ENCODE assay signal across 8 mouse cellular contexts in the genomic region with DNA sequence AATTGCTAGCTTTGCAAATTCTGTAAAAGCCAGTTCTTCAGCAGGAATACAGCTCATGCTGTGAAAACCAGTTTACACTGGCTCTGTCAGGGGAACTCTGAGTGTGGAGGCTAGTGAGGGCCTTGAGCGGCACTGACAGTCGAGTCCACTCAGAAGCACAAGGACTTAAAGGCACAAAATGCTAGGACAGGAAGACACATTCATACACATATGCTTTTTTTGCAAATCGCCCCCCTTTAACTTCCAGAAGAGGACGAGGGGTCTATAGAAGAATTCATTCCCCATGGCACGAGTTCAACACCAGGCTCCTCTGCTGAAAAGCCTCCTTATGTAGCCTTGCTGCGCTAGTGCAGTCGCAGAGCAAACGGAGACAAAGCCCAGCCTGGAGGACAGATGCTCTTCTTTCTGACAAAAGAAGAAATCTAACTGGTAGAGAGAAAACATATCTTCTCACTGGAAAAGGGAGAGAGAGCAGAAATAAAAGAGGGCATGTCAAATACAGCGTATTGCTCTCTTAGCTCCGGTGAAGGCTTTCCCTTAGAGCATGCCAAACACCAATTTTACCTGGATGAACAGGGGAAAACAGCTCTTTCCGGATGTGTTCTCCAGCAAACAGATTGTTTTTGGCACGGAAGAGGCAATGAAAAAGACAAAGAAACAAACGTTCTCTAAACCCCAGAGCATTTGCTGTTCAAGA. TPM values are rescaled to one million over a fixed set of nuclear protein-coding genes. Genes with fewer than 3 reads are reported as not detected.
DNase-seq lines count a peak whose midpoint lies in the region; ATAC-seq and TF ChIP-seq lines count a peak whose summit lies in the region.

No protein-coding gene starts in this region.

- no peaks in the 10 kb centered on the region for H3K36me3 ChIP-seq in embryonic facial prominence, embryonic 10.5 days (replicated peaks)
- no peaks in the 10 kb centered on the region for H3K36me3 ChIP-seq in intestine, embryonic 14.5 days (ENCODE audit: control insufficient read depth, insufficient read depth, low read length)
- no peaks in the 10 kb centered on the region for H3K36me3 ChIP-seq in liver, embryonic 16.5 days (ENCODE audit: control insufficient read depth, insufficient read depth)

- peak overlapping the region; percentile 98 for H3K4me2 ChIP-seq in intestine, embryonic 14.5 days (ENCODE audit: low read length)
- peak overlapping the region; percentile 41 for H3K4me2 ChIP-seq in liver, embryonic 16.5 days (ENCODE audit: low read depth, low read length)

- H3K4me3 ChIP-seq in gastrocnemius, adult 2 months, result peak overlapping the region; percentile 96
- peak overlapping the region; percentile 92 for H3K4me3 ChIP-seq in embryonic facial prominence, embryonic 10.5 days
- peak overlapping the region; percentile 82 for H3K4me3 ChIP-seq in intestine, embryonic 14.5 days (ENCODE audit: low read depth, low read length)
- H3K4me3 ChIP-seq in liver, embryonic 16.5 days (ENCODE audit: low read depth, low read length), result peak overlapping the region; percentile 64

- peak overlapping the region; percentile 81 for H3K27ac ChIP-seq in gastrocnemius, adult 2 months
- peak overlapping the region; percentile 91 for H3K27ac ChIP-seq in embryonic facial prominence, embryonic 10.5 days (replicated peaks)
- H3K27ac ChIP-seq in intestine, embryonic 14.5 days (ENCODE audit: low read depth), result peak overlapping the region; percentile 87
- peak overlapping the region; percentile 57 for H3K27ac ChIP-seq in liver, embryonic 16.5 days (ENCODE audit: low read length)

- intact Hi-C loops in gastrocnemius, adult 2 months (cut with DNase I), result loop anchor here (5.0 kb wide), 1 partner anchor 72 kb away; no protein-coding TSS in a partner anchor

- ATAC-seq in intestine, embryonic 14.5 days (replicated peaks; ENCODE audit: low FRiP score, low TSS enrichment, low read depth), result no peak
- no peak for ATAC-seq in liver, embryonic 16.5 days (ENCODE audit: low read depth)

- peaks cover 23% of the 10 kb centered on the region for H3K4me1 ChIP-seq in embryonic facial prominence, embryonic 10.5 days
- 0 out of 2 replicates have a peak, but pooled peaks cover 6% of the 10 kb centered on the region for H3K4me1 ChIP-seq in intestine, embryonic 14.5 days (replicated peaks; ENCODE audit: control insufficient read depth, insufficient read depth, low read length)
- H3K4me1 ChIP-seq in liver, embryonic 16.5 days (ENCODE audit: control insufficient read depth, low read depth, low read length), result no peaks in the 10 kb centered on the region

- DNase-seq in gastrocnemius, adult 2 months, result no peak
- no peak for DNase-seq in gastrocnemius, adult 18-20 months (ENCODE audit: low spot score)
- DNase-seq in ES-CJ7 (ENCODE audit: low read depth, low spot score), result peak; percentile 64
- DNase-seq in embryonic facial prominence, embryonic 10.5 days (ENCODE audit: low spot score), result peak; percentile 33
- DNase-seq in intestine, embryonic 14.5 days (ENCODE audit: low spot score), result peak; percentile 65
- no peak for DNase-seq in spleen, postnatal 10 days (ENCODE audit: low spot score in 2 of 2)
- no peak for DNase-seq in thymus, postnatal 14 days

- no peak for TF ChIP-seq CTCF in gastrocnemius, adult 2 months (IDR thresholded peaks at IDR 0.05)

- H3K9me3 ChIP-seq in embryonic facial prominence, embryonic 10.5 days, result no peaks in the 10 kb centered on the region
- H3K9me3 ChIP-seq in intestine, embryonic 14.5 days (ENCODE audit: control insufficient read depth, low read length), result no peaks in the 10 kb centered on the region
- no peaks in the 10 kb centered on the region for H3K9me3 ChIP-seq in liver, embryonic 16.5 days (replicated peaks; ENCODE audit: control insufficient read depth, low read length)

- H3K27me3 ChIP-seq in embryonic facial prominence, embryonic 10.5 days (replicated peaks; ENCODE audit: low read depth, poor library complexity, severe bottlenecking), result 0 out of 2 replicates have a peak, but pooled peaks cover 12% of the 10 kb centered on the region
- no peaks in the 10 kb centered on the region for H3K27me3 ChIP-seq in intestine, embryonic 14.5 days (replicated peaks; ENCODE audit: control insufficient read depth, insufficient read depth, low read length)
- H3K27me3 ChIP-seq in liver, embryonic 16.5 days (ENCODE audit: control insufficient read depth, insufficient read depth, low read depth, low read length), result peaks cover 37% of the 10 kb centered on the region

- WGBS in embryonic facial prominence, embryonic 10.5 days, result 13% methylated on average over 13 of the region's 13 CpGs
- 10% methylated on average over 13 of the region's 13 CpGs for WGBS in intestine, embryonic 14.5 days
- 19% methylated on average over 13 of the region's 13 CpGs for WGBS in liver, embryonic 16.5 days (ENCODE audit: insufficient replicate concordance)

- H3K9ac ChIP-seq in intestine, embryonic 14.5 days (ENCODE audit: low read length), result peak overlapping the region; percentile 89
- peak overlapping the region; percentile 16; the same call in 1 of the 2 replicates for H3K9ac ChIP-seq in liver, embryonic 16.5 days (ENCODE audit: low read depth, low read length)

RNA-seq across cellular contexts. Expression of a gene that starts 1.0 kb away (rescaled TPM):
- 10 to 100 TPM; 33.3 to 45.6 TPM for total RNA-seq in gastrocnemius, adult 2 months (2021)
- 10 to 100 TPM; 18.3 to 30.2 TPM for total RNA-seq in gastrocnemius, adult 18-20 months (2021)
- polyA plus RNA-seq in embryonic facial prominence, embryonic 10.5 days (2016; fragmentation: Nextera tagmentation; extraction: Ambion mirVana), result 61.0 and 64.8 TPM in 2 replicates
- 75.1 and 86.2 TPM in 2 replicates for polyA plus RNA-seq in intestine, embryonic 14.5 days (2014; fragmentation: Nextera tagmentation; extraction: Ambion mirVana)
- 7.3 and 8.6 TPM in 2 replicates for polyA plus RNA-seq in liver, embryonic 16.5 days (2015; fragmentation: Nextera tagmentation; extraction: Ambion mirVana)

RNA-seq across cellular contexts. Expression of a gene that starts 2.3 kb away (rescaled TPM):
- 1 to 10 TPM; 1.7 TPM for total RNA-seq in gastrocnemius, adult 2 months (2021)
- 1 to 10 TPM; 1.5 to 1.8 TPM for total RNA-seq in gastrocnemius, adult 18-20 months (2021)
- 2.8 and 3.3 TPM in 2 replicates for polyA plus RNA-seq in embryonic facial prominence, embryonic 10.5 days (2016; fragmentation: Nextera tagmentation; extraction: Ambion mirVana)
- 3.4 and 5.2 TPM in 2 replicates for polyA plus RNA-seq in intestine, embryonic 14.5 days (2014; fragmentation: Nextera tagmentation; extraction: Ambion mirVana)
- 0.39 and 1.1 TPM in 2 replicates for polyA plus RNA-seq in liver, embryonic 16.5 days (2015; fragmentation: Nextera tagmentation; extraction: Ambion mirVana)

Comparison
In these comparisons a context has a peak if more than half of its experiments do, and no peak if none do; other contexts are left out.
1. DNase-seq: peak in ES-CJ7 (single experiment), embryonic facial prominence, embryonic 10.5 days (single experiment) and intestine, embryonic 14.5 days (single experiment); none in gastrocnemius, adult 2 months (single experiment), gastrocnemius, adult 18-20 months (single experiment), spleen, postnatal 10 days (0 of 2) and thymus, postnatal 14 days (single experiment).
2. Peak in every context shown above with its lines, with median percentiles within 50 percentile points of each other: H3K27ac ChIP-seq and H3K4me3 ChIP-seq.